ENCODE assay signal across 8 mouse cellular contexts in the genomic region with DNA sequence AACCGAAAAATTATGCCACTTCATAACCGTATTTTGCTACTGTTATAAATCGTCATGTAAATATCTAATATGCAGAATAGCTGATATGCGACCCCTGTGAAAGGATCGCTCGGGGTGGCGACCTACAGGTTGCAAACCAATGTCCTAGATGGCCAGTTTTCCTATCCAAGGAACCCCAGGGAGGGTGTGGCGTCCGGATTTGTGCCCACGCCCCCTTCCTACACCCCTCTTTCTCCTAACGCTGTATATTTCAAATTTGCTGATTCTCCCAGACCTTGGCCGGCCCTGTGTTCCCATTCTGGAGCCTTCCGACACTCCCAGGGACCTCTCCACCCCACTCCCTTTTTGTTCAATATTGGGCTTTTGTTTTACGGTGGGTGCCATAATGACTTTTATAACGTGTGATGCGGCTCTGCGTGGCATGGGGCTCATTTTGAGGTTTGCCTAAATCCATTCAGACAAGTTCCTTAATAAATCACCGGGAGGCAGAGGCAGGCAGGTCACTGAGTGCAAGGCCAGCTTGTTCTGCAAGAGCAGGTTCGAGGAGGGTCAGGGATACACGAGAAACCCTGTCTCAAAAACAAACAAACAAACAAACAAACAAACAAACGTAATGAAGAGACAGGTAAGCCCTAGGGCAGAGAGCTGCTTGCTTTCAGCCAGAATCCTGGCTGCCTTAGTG. TPM values are rescaled to one million over a fixed set of nuclear protein-coding genes. Genes with fewer than 3 reads are reported as not detected.
DNase-seq lines count a peak whose midpoint lies in the region; ATAC-seq and TF ChIP-seq lines count a peak whose summit lies in the region.

No protein-coding gene starts in this region.

- 26% methylated on average over 21 of the region's 21 CpGs for whole genome bisulfite sequencing in heart, embryonic 13.5 days
- WGBS in bone marrow, adult 2 months = 13% methylated on average over 21 of the region's 21 CpGs
- 20% methylated on average over 21 of the region's 21 CpGs for WGBS in hindbrain, embryonic 15.5 days
- 31% methylated on average over 21 of the region's 21 CpGs for WGBS in midbrain, embryonic 11.5 days

- H3K27ac ChIP-seq in heart, embryonic 13.5 days (replicated peaks) = no peak overlapping the region
- no peak overlapping the region for H3K27ac ChIP-seq in bone marrow, adult 2 months (ENCODE audit: control insufficient read depth, insufficient read depth, low read depth, low read length, poor library complexity)
- H3K27ac ChIP-seq in hindbrain, embryonic 15.5 days (replicated peaks) = peak overlapping the region; percentile 96
- H3K27ac ChIP-seq in midbrain, embryonic 11.5 days (ENCODE audit: low read depth, low read length) = no peak overlapping the region

- H3K9me3 ChIP-seq in heart, embryonic 13.5 days = no peaks in the 10 kb centered on the region
- H3K9me3 ChIP-seq in hindbrain, embryonic 15.5 days = no peaks in the 10 kb centered on the region
- H3K9me3 ChIP-seq in midbrain, embryonic 11.5 days (ENCODE audit: control insufficient read depth, low read length) = no peaks in the 10 kb centered on the region

- intact Hi-C loops in gastrocnemius, postnatal 14 days (cut with DNase I; ENCODE audit: low total_unique reads) = no loop called here

- peaks cover 6% of the 10 kb centered on the region for H3K27me3 ChIP-seq in heart, embryonic 13.5 days (replicated peaks)
- H3K27me3 ChIP-seq in hindbrain, embryonic 15.5 days = no peaks in the 10 kb centered on the region
- H3K27me3 ChIP-seq in midbrain, embryonic 11.5 days (ENCODE audit: control insufficient read depth, insufficient read depth, low read length) = no peaks in the 10 kb centered on the region

- peaks cover 26% of the 10 kb centered on the region for H3K4me1 ChIP-seq in heart, embryonic 13.5 days
- no peaks in the 10 kb centered on the region; the same call in 1 of the 2 replicates for H3K4me1 ChIP-seq in bone marrow, adult 2 months (ENCODE audit: control insufficient read depth, insufficient read depth, low read length)
- H3K4me1 ChIP-seq in hindbrain, embryonic 15.5 days (replicated peaks) = peaks cover 28% of the 10 kb centered on the region
- H3K4me1 ChIP-seq in midbrain, embryonic 11.5 days (ENCODE audit: control insufficient read depth, insufficient read depth, low read length) = peaks cover 11% of the 10 kb centered on the region

- TF ChIP-seq CTCF in bone marrow, adult 2 months (IDR thresholded peaks at IDR 0.05; ENCODE audit: control insufficient read depth, insufficient read depth, low read length) = no peak

- peak overlapping the region; percentile 84 for H3K4me2 ChIP-seq in heart, embryonic 13.5 days
- H3K4me2 ChIP-seq in hindbrain, embryonic 15.5 days = peak overlapping the region; percentile 89
- H3K4me2 ChIP-seq in midbrain, embryonic 11.5 days = peak overlapping the region; percentile 81

- no peak for ATAC-seq in heart, embryonic 13.5 days (ENCODE audit: extremely low read depth, insufficient number of reproducible peaks, low FRiP score, low TSS enrichment)
- no peak for ATAC-seq in hindbrain, embryonic 15.5 days (ENCODE audit: low FRiP score, low read depth)
- ATAC-seq in midbrain, embryonic 11.5 days (ENCODE audit: low FRiP score) = no peak

- H3K9ac ChIP-seq in heart, embryonic 13.5 days = peak overlapping the region; percentile 85
- H3K9ac ChIP-seq in hindbrain, embryonic 15.5 days = peak overlapping the region; percentile 73
- peak overlapping the region; percentile 72 for H3K9ac ChIP-seq in midbrain, embryonic 11.5 days (ENCODE audit: low read length)

- H3K4me3 ChIP-seq in heart, embryonic 13.5 days = peak overlapping the region; percentile 71
- peak overlapping the region; percentile 82 for H3K4me3 ChIP-seq in bone marrow, adult 2 months (replicated peaks; ENCODE audit: control insufficient read depth, low read depth, low read length)
- peak overlapping the region; percentile 83 for H3K4me3 ChIP-seq in hindbrain, embryonic 15.5 days
- H3K4me3 ChIP-seq in midbrain, embryonic 11.5 days (ENCODE audit: low read depth, low read length) = peak overlapping the region; percentile 72

- peaks cover 13% of the 10 kb centered on the region for H3K36me3 ChIP-seq in heart, embryonic 13.5 days
- H3K36me3 ChIP-seq in hindbrain, embryonic 15.5 days = no peaks in the 10 kb centered on the region
- H3K36me3 ChIP-seq in midbrain, embryonic 11.5 days (ENCODE audit: control insufficient read depth, insufficient read depth, low read length) = no peaks in the 10 kb centered on the region

- TF ChIP-seq POLR2A in bone marrow, adult 2 months (IDR thresholded peaks at IDR 0.05; ENCODE audit: borderline replicate concordance, control insufficient read depth, low read depth, low read length) = no peak

- DNase-seq in heart, adult 9 months (ENCODE audit: low spot score in 2 of 2) = no peak
- no peak for DNase-seq in midbrain, embryonic 11.5 days (ENCODE audit: low spot score, missing footprints)
- no peak for DNase-seq in embryo, embryonic 10.5 days (ENCODE audit: low spot score)
- DNase-seq in gastrocnemius, postnatal 14 days = no peak
- DNase-seq in cerebellum, postnatal 14 days = no peak

RNA-seq across cellular contexts. Expression of gene Aldh4a1, which starts 0.9 kb away (rescaled TPM):
- 18.8 and 23.2 TPM in 2 replicates for polyA plus RNA-seq in heart, embryonic 13.5 days (2015; fragmentation: Nextera tagmentation; extraction: Ambion mirVana)
- polyA plus RNA-seq in bone marrow, adult 2 months (2011; ENCODE audit: insufficient read depth, insufficient read length, low replicate concordance, missing spikeins) = 8.1 and 17.2 TPM in 2 replicates
- 27.5 and 29.4 TPM in 2 replicates for polyA plus RNA-seq in hindbrain, embryonic 15.5 days (2015; fragmentation: Nextera tagmentation; extraction: Ambion mirVana)
- polyA plus RNA-seq in midbrain, embryonic 11.5 days (2014; fragmentation: Nextera tagmentation; extraction: Ambion mirVana) = 9.9 and 11.2 TPM in 2 replicates
- total RNA-seq in gastrocnemius, postnatal 14 days (2021) = 10 to 100 TPM; 45.0 to 47.7 TPM

RNA-seq across cellular contexts. Expression of gene Gm21969, which starts 20.6 kb away (rescaled TPM):
- not detected in 2 replicates for polyA plus RNA-seq in heart, embryonic 13.5 days (2015; fragmentation: Nextera tagmentation; extraction: Ambion mirVana)
- polyA plus RNA-seq in bone marrow, adult 2 months (2011; ENCODE audit: insufficient read depth, insufficient read length, low replicate concordance, missing spikeins) = not detected in 2 replicates
- polyA plus RNA-seq in hindbrain, embryonic 15.5 days (2015; fragmentation: Nextera tagmentation; extraction: Ambion mirVana) = not detected in 2 replicates
- not detected in 2 replicates for polyA plus RNA-seq in midbrain, embryonic 11.5 days (2014; fragmentation: Nextera tagmentation; extraction: Ambion mirVana)
- total RNA-seq in gastrocnemius, postnatal 14 days (2021) = not detected

RNA-seq across cellular contexts. Expression of gene Tas1r2, which starts 29.8 kb away (rescaled TPM):
- polyA plus RNA-seq in heart, embryonic 13.5 days (2015; fragmentation: Nextera tagmentation; extraction: Ambion mirVana) = not detected in 2 replicates
- not detected in 2 replicates for polyA plus RNA-seq in bone marrow, adult 2 months (2011; ENCODE audit: insufficient read depth, insufficient read length, low replicate concordance, missing spikeins)
- not detected in 2 replicates for polyA plus RNA-seq in hindbrain, embryonic 15.5 days (2015; fragmentation: Nextera tagmentation; extraction: Ambion mirVana)
- not detected in 2 replicates for polyA plus RNA-seq in midbrain, embryonic 11.5 days (2014; fragmentation: Nextera tagmentation; extraction: Ambion mirVana)
- total RNA-seq in gastrocnemius, postnatal 14 days (2021) = not detected
